Mouse (Mus musculus): Measurements from ENCODE around the gene Tubb3. TPM values are rescaled to one million over a fixed set of nuclear protein-coding genes. Genes with fewer than 3 reads are reported as not detected.

The Tubb3 gene
- polyA plus RNA-seq (2015; fragmentation: Nextera tagmentation; extraction: Ambion mirVana): 4.0 and 5.0 TPM in 2 replicates

DNA sequence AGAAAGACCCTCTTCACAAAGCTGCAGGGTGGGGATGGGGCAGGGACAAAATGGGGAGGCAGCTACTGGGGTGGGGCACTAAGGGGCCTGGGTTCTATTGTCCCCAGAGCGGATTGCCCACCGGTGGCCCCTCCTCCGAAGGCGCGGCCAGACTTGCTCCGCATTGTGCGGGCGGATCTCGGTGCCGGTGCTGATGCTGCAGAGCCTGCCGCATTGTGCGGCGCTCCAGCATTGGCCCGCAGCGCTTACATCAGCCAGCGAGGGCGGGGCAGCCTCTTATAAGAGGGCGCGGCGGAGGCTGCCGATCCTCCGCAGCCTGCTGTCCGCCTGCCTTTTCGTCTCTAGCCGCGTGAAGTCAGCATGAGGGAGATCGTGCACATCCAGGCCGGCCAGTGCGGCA, at the start of gene Tubb3:
Gene Tubb3, plus strand, starts transcription at position 179 of the 400 bp plus-strand sequence.
- peaks cover 68% of the 10 kb centered on the region for H3K27me3 ChIP-seq
- WGBS: under 1% methylated on average over 17 of the region's 29 CpGs
- H3K27ac ChIP-seq: no peak within 1 kb of the TSS

DNA sequence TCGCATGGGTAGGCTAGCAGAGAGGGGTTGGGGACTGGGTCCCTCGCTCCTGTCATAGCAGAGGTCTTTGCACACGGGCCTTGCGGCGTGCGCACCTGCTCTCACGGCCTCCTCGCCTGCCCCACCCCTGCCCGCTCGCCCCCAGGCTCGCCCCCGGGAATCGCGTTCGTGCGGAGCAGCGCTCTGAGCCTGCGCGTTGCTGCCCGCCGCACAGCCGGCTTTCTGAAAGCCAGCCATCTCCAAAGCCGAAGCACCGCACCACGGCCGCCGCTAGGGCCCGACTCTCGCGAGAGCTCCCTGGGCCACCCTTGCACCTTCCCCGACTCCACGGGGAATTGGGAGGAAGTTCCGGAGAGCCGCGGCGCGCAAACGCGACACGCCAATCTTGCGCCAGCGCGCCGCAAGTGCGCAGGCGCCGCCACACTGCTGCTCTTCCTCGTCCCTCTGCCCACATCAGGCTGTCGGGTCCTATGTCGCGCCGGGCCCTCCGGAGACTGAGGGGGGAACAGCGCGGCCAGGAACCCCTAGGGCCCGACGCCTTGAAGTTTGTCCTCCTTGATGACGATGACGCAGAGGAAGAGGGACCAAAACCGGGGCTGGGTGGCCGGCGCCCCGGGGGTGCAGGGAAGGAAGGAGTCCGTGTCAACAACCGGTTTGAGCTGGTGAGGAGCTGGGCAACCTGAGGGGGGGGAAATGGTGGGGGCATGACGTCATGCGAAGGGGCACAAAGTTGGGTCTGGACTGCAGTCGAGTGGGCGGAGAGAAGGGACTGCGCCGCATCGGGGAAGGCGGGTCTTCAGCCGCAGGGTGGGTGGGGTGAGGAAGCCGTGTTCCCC, 37.6 kb upstream of the Tubb3 start, which contains the start of gene Tcf25:
Gene Tcf25, plus strand, starts transcription at position 351 of the 836 bp plus-strand sequence.
- Histone ChIP-seq H3K9ac (peak within 1 kb of the TSS; percentile 85), H3K27ac (peak within 1 kb of the TSS; percentile 98), H3K36me3 (peaks cover 14% of the 10 kb centered on the region; the same call in 1 of the 2 replicates), H3K4me1 (peaks cover 21% of the 10 kb centered on the region), H3K4me2 (peak within 1 kb of the TSS; percentile 81), H3K27me3 (no peaks in the 10 kb centered on the region), H3K9me3 (no peaks in the 10 kb centered on the region), H3K4me3 (peak within 1 kb of the TSS; percentile 87)
- WGBS: under 1% methylated on average over 74 of the region's 75 CpGs
- ATAC-seq (ENCODE audit: insufficient number of reproducible peaks, low FRiP score, low TSS enrichment, low read depth): peak; percentile 84

More for the DNA sequence above, at the start of gene Tubb3:
- Histone ChIP-seq H3K4me3 (peak within 1 kb of the TSS; percentile 32), H3K4me2 (peak within 1 kb of the TSS; percentile 53), H3K4me1 (peaks cover 17% of the 10 kb centered on the region), H3K9ac (no peak within 1 kb of the TSS), H3K9me3 (no peaks in the 10 kb centered on the region), H3K36me3 (no peaks in the 10 kb centered on the region)
- no peak for ATAC-seq (ENCODE audit: insufficient number of reproducible peaks, low FRiP score, low TSS enrichment, low read depth)

DNA sequence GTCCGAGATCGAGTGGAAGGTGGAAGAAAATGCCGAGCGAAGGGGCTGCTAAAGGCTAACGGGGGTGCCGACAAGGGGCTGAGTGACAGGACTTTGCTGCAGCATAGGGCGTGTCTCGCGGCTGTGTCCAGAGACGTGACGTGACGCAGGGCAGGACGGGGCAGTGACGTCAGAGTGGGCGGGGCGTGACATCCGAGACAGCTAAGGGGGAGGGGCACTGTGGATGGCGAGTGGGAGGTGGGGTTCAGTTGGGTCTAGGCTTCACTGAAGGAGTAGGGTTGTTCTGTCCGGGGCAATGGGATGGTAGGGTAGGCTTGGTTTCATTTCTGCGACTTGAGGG, 37.0 kb upstream of the Tubb3 start:
- Histone ChIP-seq H3K4me2 (peak overlapping the region; percentile 81), H3K27ac (peak overlapping the region; percentile 98), H3K27me3 (no peaks in the 10 kb centered on the region), H3K4me1 (peaks cover 21% of the 10 kb centered on the region), H3K36me3 (peaks cover 14% of the 10 kb centered on the region; the same call in 1 of the 2 replicates), H3K9me3 (no peaks in the 10 kb centered on the region), H3K9ac (peak overlapping the region; percentile 85), H3K4me3 (peak overlapping the region; percentile 87)
- under 1% methylated on average over 20 of the region's 20 CpGs for WGBS
- ATAC-seq (ENCODE audit: insufficient number of reproducible peaks, low FRiP score, low TSS enrichment, low read depth): peak; percentile 81

DNA sequence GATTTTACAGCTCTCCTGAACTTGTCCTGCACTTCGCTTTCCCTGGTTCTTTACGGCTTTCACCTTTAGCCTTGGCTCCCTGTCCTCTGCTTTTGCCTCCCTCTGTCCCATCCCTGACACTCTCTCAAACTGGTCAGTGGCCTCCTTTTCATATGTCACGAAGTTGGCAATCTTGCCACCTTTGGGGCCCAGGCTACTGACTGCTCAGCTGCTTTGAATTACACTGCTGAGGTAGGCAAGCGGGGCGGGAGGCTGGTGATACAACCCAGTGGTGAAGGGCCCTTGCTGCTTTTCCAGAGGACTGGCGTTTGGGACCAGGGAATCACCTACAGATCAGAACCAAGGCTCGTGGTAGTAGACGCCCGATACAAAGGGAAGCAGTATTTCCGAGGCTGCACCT, 35.5 kb upstream of the Tubb3 start:
- no peak overlapping the region for H3K4me2 ChIP-seq
- H3K4me1 ChIP-seq: peaks cover 21% of the 10 kb centered on the region
- H3K27me3 ChIP-seq: no peaks in the 10 kb centered on the region
- no peak overlapping the region for H3K27ac ChIP-seq
- no peak overlapping the region for H3K4me3 ChIP-seq
- H3K9ac ChIP-seq: 0 out of 2 replicates have a peak overlapping the region, but pooled peaks have one; percentile 10
- H3K36me3 ChIP-seq: peaks cover 19% of the 10 kb centered on the region
- no peaks in the 10 kb centered on the region for H3K9me3 ChIP-seq
- WGBS: 80% methylated on average over 10 of the region's 10 CpGs
- ATAC-seq (ENCODE audit: insufficient number of reproducible peaks, low FRiP score, low TSS enrichment, low read depth): no peak

DNA sequence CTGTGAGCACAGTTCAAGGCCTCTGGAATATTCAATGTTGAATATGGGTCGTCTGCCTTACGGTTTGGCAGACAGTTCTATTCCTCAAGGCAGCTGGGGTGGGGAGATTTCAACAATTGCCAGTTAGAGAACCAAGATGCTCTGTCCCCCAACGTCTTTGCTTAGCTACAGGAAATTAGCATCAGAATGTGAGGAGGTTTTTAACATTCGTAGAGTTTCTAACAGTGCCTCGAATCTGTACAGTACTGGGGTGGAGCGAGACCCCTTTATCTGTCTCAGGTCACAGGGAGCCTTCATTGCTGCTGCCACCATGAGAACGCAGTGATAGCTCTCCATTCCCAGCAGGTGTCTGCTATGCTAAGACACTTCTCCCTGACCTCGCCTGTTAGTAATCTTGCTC, 35.1 kb upstream of the Tubb3 start:
- no peak overlapping the region for H3K4me2 ChIP-seq
- no peak for ATAC-seq (ENCODE audit: insufficient number of reproducible peaks, low FRiP score, low TSS enrichment, low read depth)
- H3K36me3 ChIP-seq: peaks cover 22% of the 10 kb centered on the region
- H3K27me3 ChIP-seq: no peaks in the 10 kb centered on the region
- H3K4me3 ChIP-seq: no peak overlapping the region
- no peak overlapping the region for H3K27ac ChIP-seq
- H3K4me1 ChIP-seq: peaks cover 21% of the 10 kb centered on the region
- 80% methylated on average over 8 of the region's 8 CpGs for WGBS
- H3K9me3 ChIP-seq: no peaks in the 10 kb centered on the region
- no peak overlapping the region for H3K9ac ChIP-seq

DNA sequence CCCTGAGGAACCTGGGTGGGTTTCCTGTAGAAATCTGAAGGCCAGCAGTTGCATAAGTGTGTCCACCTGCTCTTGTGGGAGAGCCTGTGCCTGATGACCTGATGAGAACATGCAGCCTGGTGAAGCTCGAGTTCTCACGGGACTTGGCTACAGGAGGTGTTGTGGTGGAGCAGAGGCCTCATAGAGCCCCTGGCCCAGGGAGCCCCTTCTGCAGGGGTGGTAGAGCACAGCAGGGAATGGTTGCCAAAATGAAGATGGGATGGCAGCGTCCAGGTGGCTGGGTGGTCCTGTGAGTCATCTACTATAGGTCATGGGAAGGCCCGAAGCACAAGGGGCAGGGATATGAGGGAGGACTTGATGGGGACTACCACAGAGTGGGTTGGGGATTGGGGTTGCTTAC, 29.5 kb upstream of the Tubb3 start:
- Histone ChIP-seq H3K9me3 (no peaks in the 10 kb centered on the region), H3K36me3 (peaks cover 70% of the 10 kb centered on the region), H3K27me3 (no peaks in the 10 kb centered on the region), H3K27ac (no peak overlapping the region), H3K9ac (no peak overlapping the region), H3K4me2 (no peak overlapping the region), H3K4me1 (no peaks in the 10 kb centered on the region), H3K4me3 (no peak overlapping the region)
- WGBS: 96% methylated on average over 4 of the region's 4 CpGs
- ATAC-seq (ENCODE audit: insufficient number of reproducible peaks, low FRiP score, low TSS enrichment, low read depth): no peak

DNA sequence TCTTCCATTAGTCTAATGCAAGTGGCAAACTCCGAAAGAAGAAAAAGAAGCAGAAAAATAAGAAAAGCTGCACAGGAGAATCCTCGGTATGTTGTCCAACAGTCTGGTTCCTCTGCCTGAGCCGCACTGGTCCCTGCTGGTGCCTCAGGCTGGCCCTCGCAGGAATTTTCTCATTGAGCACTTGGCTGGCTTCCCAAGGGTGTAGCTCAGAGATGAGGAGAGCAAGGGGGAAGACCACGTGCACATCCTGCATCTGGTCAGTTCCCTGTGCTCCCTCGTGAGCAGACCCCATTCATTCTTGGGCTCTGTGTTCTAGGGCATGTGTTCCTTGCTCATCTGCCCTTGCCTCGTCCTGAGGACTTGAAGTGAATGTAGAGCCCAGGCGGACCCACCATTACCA, 28.7 kb upstream of the Tubb3 start:
- no peaks in the 10 kb centered on the region for H3K4me1 ChIP-seq
- no peaks in the 10 kb centered on the region for H3K9me3 ChIP-seq
- no peak overlapping the region for H3K27ac ChIP-seq
- peaks cover 78% of the 10 kb centered on the region for H3K36me3 ChIP-seq
- H3K9ac ChIP-seq: no peak overlapping the region
- no peak for ATAC-seq (ENCODE audit: insufficient number of reproducible peaks, low FRiP score, low TSS enrichment, low read depth)
- no peaks in the 10 kb centered on the region for H3K27me3 ChIP-seq
- no peak overlapping the region for H3K4me2 ChIP-seq
- no peak overlapping the region for H3K4me3 ChIP-seq
- WGBS: 85% methylated on average over 8 of the region's 8 CpGs

DNA sequence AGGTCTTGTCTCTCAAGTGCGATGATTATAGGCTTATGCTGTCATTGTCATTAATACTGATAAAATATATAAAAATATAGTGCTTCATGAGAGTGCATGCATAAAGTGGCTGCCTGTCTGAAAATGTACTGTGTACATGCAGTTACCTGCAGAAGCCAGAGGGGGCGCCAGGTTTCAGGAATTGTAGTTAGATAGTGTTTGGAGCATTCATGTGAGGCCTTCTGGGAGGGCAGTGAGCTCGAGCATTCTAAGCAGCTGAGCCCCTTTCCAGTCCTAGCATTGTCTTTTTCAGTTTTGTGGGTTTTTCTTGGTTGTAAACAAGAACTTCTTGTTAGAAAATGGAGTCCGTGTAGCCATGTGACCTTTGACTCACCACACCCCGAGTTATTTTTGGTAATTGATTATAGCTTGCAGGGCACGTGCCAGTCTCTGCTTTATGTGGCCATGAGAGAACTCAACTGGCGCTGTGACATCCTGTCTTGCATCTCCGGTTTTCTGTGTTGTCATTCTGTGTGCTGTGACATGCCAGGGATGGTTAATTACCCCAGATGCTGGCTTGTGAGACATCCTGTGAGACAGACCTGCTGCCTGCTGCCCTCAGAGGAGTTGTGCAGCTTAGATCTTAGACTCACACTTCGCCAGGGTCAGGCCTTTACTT, 26.2 kb upstream of the Tubb3 start:
- H3K27ac ChIP-seq: no peak overlapping the region
- 65% methylated on average over 9 of the region's 9 CpGs for WGBS
- no peaks in the 10 kb centered on the region for H3K4me1 ChIP-seq
- no peak for ATAC-seq (ENCODE audit: insufficient number of reproducible peaks, low FRiP score, low TSS enrichment, low read depth)
- no peak overlapping the region for H3K4me2 ChIP-seq
- peaks cover 97% of the 10 kb centered on the region for H3K36me3 ChIP-seq
- H3K9ac ChIP-seq: no peak overlapping the region
- no peaks in the 10 kb centered on the region for H3K9me3 ChIP-seq
- no peak overlapping the region for H3K4me3 ChIP-seq
- no peaks in the 10 kb centered on the region for H3K27me3 ChIP-seq

DNA sequence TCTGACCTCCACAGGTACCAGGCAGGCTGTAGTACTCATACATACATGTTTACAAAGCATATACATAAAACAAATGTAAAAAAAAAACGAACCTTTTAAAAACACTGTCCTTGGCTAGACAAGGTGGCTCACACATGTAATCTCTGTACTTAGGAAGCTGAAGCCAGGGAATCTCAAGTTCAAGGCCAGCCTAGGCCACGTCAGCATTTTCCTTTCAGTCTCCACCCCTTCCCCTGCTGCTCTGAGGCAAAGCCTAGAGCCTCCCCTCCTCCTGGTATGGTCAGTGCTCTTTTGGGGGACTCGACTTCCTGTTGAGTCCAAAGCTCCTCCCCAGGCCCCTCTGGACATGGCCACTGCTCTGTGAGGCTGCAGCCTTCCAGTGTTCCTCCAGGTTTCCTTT, 24.2 kb upstream of the Tubb3 start:
- H3K9me3 ChIP-seq: no peaks in the 10 kb centered on the region
- no peak overlapping the region for H3K4me3 ChIP-seq
- no peak for ATAC-seq (ENCODE audit: insufficient number of reproducible peaks, low FRiP score, low TSS enrichment, low read depth)
- no peak overlapping the region for H3K4me2 ChIP-seq
- WGBS: 87% methylated on average over 3 of the region's 3 CpGs
- H3K9ac ChIP-seq: no peak overlapping the region
- H3K27ac ChIP-seq: no peak overlapping the region
- peaks cover 100% of the 10 kb centered on the region for H3K36me3 ChIP-seq
- no peaks in the 10 kb centered on the region for H3K27me3 ChIP-seq
- no peaks in the 10 kb centered on the region for H3K4me1 ChIP-seq

DNA sequence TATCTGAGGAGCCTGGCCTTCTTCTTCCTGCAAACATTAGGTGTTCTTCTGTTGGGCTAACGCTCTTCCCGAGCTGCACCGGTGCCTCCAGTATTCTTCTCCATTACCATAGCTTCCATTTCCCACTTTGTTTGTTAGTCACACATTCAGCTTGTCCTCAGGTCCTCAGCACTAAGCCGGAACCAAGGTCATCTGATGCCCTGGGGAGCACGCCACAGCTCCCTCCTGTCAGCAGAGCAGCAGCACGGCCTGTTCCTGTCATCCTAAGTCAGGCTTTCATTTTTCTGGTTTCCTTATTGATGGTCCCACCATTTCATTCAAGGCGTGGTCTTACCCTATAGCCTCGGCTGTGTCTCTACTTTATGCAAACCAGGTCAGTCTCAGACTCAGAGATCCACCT, 23.4 kb upstream of the Tubb3 start:
- Histone ChIP-seq H3K9me3 (no peaks in the 10 kb centered on the region), H3K27ac (no peak overlapping the region), H3K36me3 (peaks cover 100% of the 10 kb centered on the region), H3K4me1 (no peaks in the 10 kb centered on the region), H3K9ac (no peak overlapping the region), H3K4me3 (no peak overlapping the region), H3K27me3 (no peaks in the 10 kb centered on the region), H3K4me2 (no peak overlapping the region)
- 92% methylated on average over 8 of the region's 8 CpGs for WGBS
- ATAC-seq (ENCODE audit: insufficient number of reproducible peaks, low FRiP score, low TSS enrichment, low read depth): no peak

DNA sequence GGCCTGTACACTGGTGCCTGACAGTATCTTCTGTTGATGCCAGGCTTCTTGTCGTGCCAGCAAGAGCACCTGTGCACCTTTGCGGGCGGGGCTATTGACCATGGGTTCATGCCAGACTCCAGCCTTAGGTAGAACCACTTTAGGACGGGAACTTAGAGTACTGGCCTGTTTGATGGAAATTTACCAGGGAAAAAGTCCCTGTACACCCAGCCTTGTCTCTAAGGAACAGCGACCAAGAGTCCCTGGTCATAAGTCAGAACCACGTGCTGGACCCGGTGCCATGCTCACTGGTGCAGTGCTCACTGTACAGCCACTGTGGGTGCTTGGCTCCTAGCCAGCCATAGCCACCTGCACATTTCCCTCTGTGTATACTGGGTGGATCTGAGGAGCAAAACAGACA, 22.2 kb upstream of the Tubb3 start:
- H3K9me3 ChIP-seq: no peaks in the 10 kb centered on the region
- peak; percentile 52; the same call in 1 of the 2 replicates for ATAC-seq (ENCODE audit: insufficient number of reproducible peaks, low FRiP score, low TSS enrichment, low read depth)
- 89% methylated on average over 7 of the region's 7 CpGs for WGBS

DNA sequence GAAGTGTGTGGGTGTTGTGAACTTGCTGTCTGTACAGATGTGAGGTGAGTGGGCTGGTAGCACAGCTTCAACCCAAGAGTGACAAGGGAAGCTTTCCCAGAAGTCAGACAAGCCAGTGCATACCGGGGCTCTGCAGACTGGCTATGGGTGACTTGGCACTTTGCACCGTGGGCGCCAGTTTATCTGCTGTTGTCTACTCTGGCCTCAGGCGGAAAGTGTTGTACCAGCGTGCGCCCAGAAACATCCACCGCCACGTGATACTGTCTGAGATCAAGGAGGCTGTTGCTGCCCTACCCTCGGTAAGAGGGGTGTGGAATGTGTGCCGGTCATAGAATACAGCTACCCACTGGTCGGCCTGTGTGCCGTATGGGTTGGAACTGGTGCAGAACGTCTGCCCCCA, 12.9 kb upstream of the Tubb3 start:
- WGBS: 90% methylated on average over 13 of the region's 13 CpGs

More for the DNA sequence above, 22.2 kb upstream of the Tubb3 start:
- peaks cover 100% of the 10 kb centered on the region for H3K36me3 ChIP-seq
- no peaks in the 10 kb centered on the region for H3K27me3 ChIP-seq
- no peak overlapping the region for H3K27ac ChIP-seq
- no peaks in the 10 kb centered on the region for H3K4me1 ChIP-seq
- no peak overlapping the region for H3K4me3 ChIP-seq
- no peak overlapping the region for H3K9ac ChIP-seq
- H3K4me2 ChIP-seq: no peak overlapping the region

More for the DNA sequence above, 12.9 kb upstream of the Tubb3 start:
- no peak overlapping the region for H3K4me3 ChIP-seq
- H3K36me3 ChIP-seq: peaks cover 99% of the 10 kb centered on the region
- ATAC-seq (ENCODE audit: insufficient number of reproducible peaks, low FRiP score, low TSS enrichment, low read depth): no peak
- no peak overlapping the region for H3K9ac ChIP-seq
- no peaks in the 10 kb centered on the region for H3K4me1 ChIP-seq
- H3K9me3 ChIP-seq: no peaks in the 10 kb centered on the region
- no peak overlapping the region for H3K4me2 ChIP-seq
- H3K27me3 ChIP-seq: no peaks in the 10 kb centered on the region
- H3K27ac ChIP-seq: no peak overlapping the region
